27 mouse cellular contexts compared by ENCODE assay signal in genomic region chr12:119410956-119411355, GRCm38 (mm10).
"Had no signal": no experiment of that assay in that cellular context is flagged by ENCODE, and none has a peak within 500 bp of the region (broad histone marks: within the 10 kb centered on the region; RNA-seq: fewer than 3 reads in every experiment).

No protein-coding gene starts in this region.

- H3K9ac ChIP-seq: heart, embryonic 13.5 days; heart, embryonic 15.5 days; hindbrain, embryonic 13.5 days; hindbrain, embryonic 15.5 days; limb, embryonic 13.5 days; limb, embryonic 15.5 days; liver, embryonic 13.5 days had no signal

- H3K27ac ChIP-seq: gastrocnemius, adult 2 months; heart, adult 2 months; heart, embryonic 13.5 days; heart, embryonic 15.5 days; hindbrain, embryonic 13.5 days; hindbrain, embryonic 15.5 days; hindbrain, postnatal 0 days; kidney, postnatal 0 days; limb, embryonic 13.5 days; limb, embryonic 15.5 days; liver, embryonic 13.5 days had no signal

- H3K27me3 ChIP-seq: heart, embryonic 13.5 days; heart, embryonic 15.5 days; hindbrain, embryonic 13.5 days; hindbrain, embryonic 15.5 days; limb, embryonic 13.5 days; limb, embryonic 15.5 days; liver, embryonic 13.5 days had no signal

- H3K4me1 ChIP-seq: heart, embryonic 13.5 days; heart, embryonic 15.5 days; hindbrain, embryonic 13.5 days; hindbrain, embryonic 15.5 days; limb, embryonic 13.5 days; limb, embryonic 15.5 days; liver, embryonic 13.5 days had no signal

- H3K9me3 ChIP-seq: heart, embryonic 13.5 days; heart, embryonic 15.5 days; hindbrain, embryonic 13.5 days; hindbrain, embryonic 15.5 days; limb, embryonic 13.5 days; limb, embryonic 15.5 days; liver, embryonic 13.5 days had no signal

- H3K4me3 ChIP-seq: gastrocnemius, adult 2 months; heart, adult 2 months; heart, embryonic 13.5 days; heart, embryonic 15.5 days; hindbrain, embryonic 13.5 days; hindbrain, embryonic 15.5 days; limb, embryonic 13.5 days; limb, embryonic 15.5 days; liver, embryonic 13.5 days had no signal

- H3K4me2 ChIP-seq: heart, embryonic 11.5 days; heart, embryonic 13.5 days; heart, embryonic 15.5 days; hindbrain, embryonic 13.5 days; hindbrain, embryonic 15.5 days; limb, embryonic 13.5 days; limb, embryonic 15.5 days; liver, embryonic 11.5 days; liver, embryonic 13.5 days had no signal

- DNase-seq: gastrocnemius, adult 2 months; gastrocnemius, postnatal 10 days; gastrocnemius, postnatal 25 days; heart, adult 11 months; heart, adult 2 months; heart, postnatal 14 days; heart, postnatal 36 days; kidney, adult 11 months; kidney, adult 2 months; kidney, adult 9 months; kidney, postnatal 14 days; kidney, postnatal 36 days; layer of hippocampus, adult 9-11 months; layer of hippocampus, postnatal 36 days; left cerebral cortex, postnatal 4 days; liver, embryonic 13.5 days had no signal

- ATAC-seq: hindbrain, postnatal 0 days; intestine, embryonic 16.5 days had no signal

- H3K36me3 ChIP-seq: heart, embryonic 13.5 days; heart, embryonic 15.5 days; hindbrain, embryonic 13.5 days; hindbrain, embryonic 15.5 days; limb, embryonic 13.5 days; limb, embryonic 15.5 days; liver, embryonic 13.5 days had no signal
